Mouse (Mus musculus) embryonic facial prominence, embryonic 13.5 days (tissue): ENCODE data around the gene Atp5s. TPM values are rescaled to one million over a fixed set of nuclear protein-coding genes. Genes with fewer than 3 reads are reported as not detected.
A peak's percentile ranks its signal among the peaks of the same experiment; 100 is the strongest.

Experiments
- ATAC-seq: fragments of 200-750 bp; cut with Nextera tagmentation; 2 replicates; pipeline ENCODE4 v1.8.0; 2017; ENCODE audit warnings: low read depth; ENCODE audit not compliant: insufficient number of reproducible peaks, insufficient read depth, low FRiP score, low TSS enrichment
- H3K27ac ChIP-seq: fragments of 300-500 bp; sonication (generic); 2 replicates; pipeline ENCODE4 v1.5.1; 2015; ENCODE audit warnings: moderate library complexity, mild to moderate bottlenecking, inconsistent platforms
- H3K27me3 ChIP-seq: fragments of 300-500 bp; sonication (generic); 2 replicates; pipeline ENCODE4 v1.6.1; 2015; ENCODE audit warnings: mild to moderate bottlenecking, inconsistent platforms
- H3K36me3 ChIP-seq: fragments of 300-500 bp; sonication (generic); 2 replicates; pipeline ENCODE4 v1.6.1; 2015; ENCODE audit warnings: mild to moderate bottlenecking, inconsistent platforms
- H3K4me1 ChIP-seq: fragments of 300-500 bp; sonication (generic); 2 replicates; pipeline ENCODE4 v1.6.1; 2015; ENCODE audit warnings: inconsistent platforms
- H3K4me2 ChIP-seq: fragments of 300-500 bp; sonication (generic); 2 replicates; pipeline ENCODE4 v1.6.1; 2015; ENCODE audit warnings: moderate library complexity, mild to moderate bottlenecking, inconsistent platforms
- H3K4me3 ChIP-seq: fragments of 300-500 bp; sonication (generic); 2 replicates; pipeline ENCODE4 v1.5.1; 2015; ENCODE audit warnings: mild to moderate bottlenecking, inconsistent platforms
- H3K9ac ChIP-seq: fragments of 300-500 bp; sonication (generic); 2 replicates; pipeline ENCODE4 v1.6.1; 2015; ENCODE audit warnings: mild to moderate bottlenecking, inconsistent platforms
- H3K9me3 ChIP-seq: fragments of 300-500 bp; sonication (generic); 2 replicates; pipeline ENCODE4 v1.6.1; 2016; ENCODE audit warnings: inconsistent platforms
- WGBS: fragments of 180-500 bp; shearing (Covaris S2); methylation state at CpG from one replicate; pipeline ENCODE4 v1.1.7; 2015; ENCODE audit warnings: mixed read lengths; 5-methylcytosine and 5-hydroxymethylcytosine counted together
- polyA plus RNA-seq: library from polyadenylated mRNA; unstranded; fragments of >200 nt; fragmentation: Nextera tagmentation; extraction: Ambion mirVana; gene quantifications from 2 replicates; pipeline ENCODE4 v1.2.1, GENCODE M21; 2015

The Atp5s gene
- polyA plus RNA-seq, 1 experiment from 2014 or later = 30.4 TPM

GRCm38 (mm10) chr12:69733923-69734322 is 9.2 kb downstream of the Atp5s start:
- H3K4me2 ChIP-seq = no peak overlapping the region; the same call in 1 of the 2 replicates
- ATAC-seq = no peak
- 72% methylated on average over 3 of the region's 3 CpGs for WGBS
- no peaks in the 10 kb centered on the region for H3K36me3 ChIP-seq
- H3K27ac ChIP-seq = no peak overlapping the region
- no peak overlapping the region for H3K9ac ChIP-seq
- no peaks in the 10 kb centered on the region for H3K27me3 ChIP-seq
- H3K9me3 ChIP-seq = no peaks in the 10 kb centered on the region
- H3K4me3 ChIP-seq = no peak overlapping the region
- no peaks in the 10 kb centered on the region for H3K4me1 ChIP-seq

GRCm38 (mm10) chr12:69741965-69742364 is 17.2 kb downstream of the Atp5s start:
- H3K4me1 ChIP-seq = 0 out of 2 replicates have a peak, but pooled peaks cover 5% of the 10 kb centered on the region
- WGBS = 46% methylated on average over 5 of the region's 5 CpGs
- no peak for ATAC-seq
- H3K27ac ChIP-seq = no peak overlapping the region
- no peaks in the 10 kb centered on the region; the same call in 1 of the 2 replicates for H3K36me3 ChIP-seq
- H3K9me3 ChIP-seq = no peaks in the 10 kb centered on the region
- no peaks in the 10 kb centered on the region for H3K27me3 ChIP-seq
- no peak overlapping the region for H3K4me2 ChIP-seq
- no peak overlapping the region for H3K9ac ChIP-seq
- no peak overlapping the region for H3K4me3 ChIP-seq

GRCm38 (mm10) chr12:69744138-69744537 is 19.4 kb downstream of the Atp5s start:
- H3K4me3 ChIP-seq = no peak overlapping the region
- H3K4me2 ChIP-seq = no peak overlapping the region
- no peak for ATAC-seq
- H3K36me3 ChIP-seq = no peaks in the 10 kb centered on the region; the same call in 1 of the 2 replicates
- no peaks in the 10 kb centered on the region for H3K9me3 ChIP-seq
- 0 out of 2 replicates have a peak, but pooled peaks cover 5% of the 10 kb centered on the region for H3K4me1 ChIP-seq
- H3K27ac ChIP-seq = no peak overlapping the region
- no peak overlapping the region for H3K9ac ChIP-seq
- WGBS = 83% methylated on average over 5 of the region's 5 CpGs
- H3K27me3 ChIP-seq = no peaks in the 10 kb centered on the region

DNA sequence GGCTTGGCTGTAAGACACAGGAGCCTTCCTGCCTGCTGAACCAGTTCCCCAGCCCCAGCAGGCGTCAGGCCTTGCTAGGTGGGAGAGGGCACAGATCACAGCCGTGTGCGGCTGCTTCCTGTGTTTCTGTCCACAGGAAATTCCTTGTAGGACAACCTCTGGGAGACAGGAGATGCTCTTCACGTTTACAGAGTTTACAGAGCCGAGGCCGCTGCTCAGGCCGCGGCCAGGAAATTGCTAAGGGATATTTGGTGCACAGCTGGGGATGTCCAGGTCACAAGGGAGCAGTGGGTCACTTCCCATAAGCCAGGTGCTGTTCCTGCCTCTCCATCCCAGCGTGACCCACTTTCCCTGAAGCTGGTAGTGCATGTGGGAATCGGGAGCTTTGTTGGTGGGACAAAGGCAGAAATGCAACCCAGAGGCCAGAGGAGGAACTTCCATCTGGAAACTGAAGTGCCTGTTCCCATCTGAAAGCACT is 27.2 kb downstream of the Atp5s start:
- H3K9me3 ChIP-seq = no peaks in the 10 kb centered on the region
- no peak overlapping the region for H3K4me3 ChIP-seq
- H3K27ac ChIP-seq = 0 out of 2 replicates have a peak overlapping the region, but pooled peaks have one; percentile 16
- H3K9ac ChIP-seq = peak overlapping the region; percentile 49; the same call in 1 of the 2 replicates
- H3K4me1 ChIP-seq = peaks cover 17% of the 10 kb centered on the region
- no peaks in the 10 kb centered on the region for H3K36me3 ChIP-seq
- 0 out of 2 replicates have a peak overlapping the region, but pooled peaks have one; percentile 14 for H3K4me2 ChIP-seq
- WGBS = 14% methylated on average over 10 of the region's 10 CpGs
- 0 out of 2 replicates have a peak, but pooled peaks have one; percentile 26 for ATAC-seq
- H3K27me3 ChIP-seq = no peaks in the 10 kb centered on the region

GRCm38 (mm10) chr12:69753936-69754335 is 29.2 kb downstream of the Atp5s start:
- Histone ChIP-seq H3K4me3 (no peak overlapping the region), H3K4me1 (peaks cover 36% of the 10 kb centered on the region), H3K27ac (no peak overlapping the region), H3K9me3 (no peaks in the 10 kb centered on the region), H3K27me3 (no peaks in the 10 kb centered on the region), H3K36me3 (no peaks in the 10 kb centered on the region), H3K4me2 (no peak overlapping the region), H3K9ac (no peak overlapping the region)
- 68% methylated on average over 5 of the region's 5 CpGs for WGBS
- ATAC-seq = no peak

- ATAC-seq = no peak
- 75% methylated on average over 5 of the region's 5 CpGs for WGBS
- Histone ChIP-seq H3K27ac (no peak overlapping the region), H3K36me3 (no peaks in the 10 kb centered on the region), H3K9me3 (no peaks in the 10 kb centered on the region), H3K4me1 (peaks cover 45% of the 10 kb centered on the region), H3K4me3 (no peak overlapping the region), H3K27me3 (no peaks in the 10 kb centered on the region), H3K4me2 (no peak overlapping the region), H3K9ac (no peak overlapping the region)
Observed at GRCm38 (mm10) chr12:69756015-69756414, 31.3 kb downstream of the Atp5s start.

DNA sequence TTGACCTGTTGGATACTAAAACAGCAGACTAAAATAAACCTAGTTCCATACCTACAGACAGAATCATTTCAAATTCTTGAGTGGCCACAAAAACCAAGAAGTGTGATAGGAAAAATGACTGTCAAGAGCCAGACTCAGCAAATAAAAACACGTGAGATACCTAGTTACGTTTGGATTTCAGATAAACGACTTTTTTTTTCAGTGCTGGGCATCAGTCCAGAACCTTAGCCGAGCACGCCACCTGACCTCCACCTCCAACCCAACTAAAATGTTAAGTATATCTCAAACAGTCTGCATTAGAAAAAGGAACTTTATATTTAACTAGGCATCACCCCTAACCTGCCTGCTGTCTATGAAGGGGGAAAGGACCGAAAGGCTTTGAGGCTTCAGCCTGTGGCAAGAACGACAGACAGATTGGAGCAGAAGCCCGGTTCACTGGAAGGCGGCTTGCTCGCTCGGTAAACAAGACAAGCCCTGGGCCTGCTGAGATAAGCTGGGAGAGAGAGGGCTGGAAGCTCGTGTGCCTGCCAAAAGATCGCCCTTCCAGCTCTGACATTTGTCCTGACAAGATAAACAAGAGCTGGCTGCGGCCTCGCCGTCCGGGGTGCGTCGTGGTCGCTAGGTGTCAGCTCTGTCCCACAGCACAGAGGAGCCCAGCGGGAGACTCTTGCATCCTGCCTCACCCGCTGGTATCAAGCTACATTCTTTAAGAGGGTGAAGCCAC is 32.8 kb downstream of the Atp5s start:
- Histone ChIP-seq H3K27ac (peak overlapping the region; percentile 44; the same call in 1 of the 2 replicates), H3K4me1 (peaks cover 36% of the 10 kb centered on the region), H3K9me3 (no peaks in the 10 kb centered on the region), H3K4me3 (peak overlapping the region; percentile 22), H3K4me2 (peak overlapping the region; percentile 58), H3K9ac (0 out of 2 replicates have a peak overlapping the region, but pooled peaks have one; percentile 27), H3K27me3 (no peaks in the 10 kb centered on the region), H3K36me3 (no peaks in the 10 kb centered on the region)
- 15% methylated on average over 22 of the region's 22 CpGs for WGBS
- ATAC-seq = no peak

DNA sequence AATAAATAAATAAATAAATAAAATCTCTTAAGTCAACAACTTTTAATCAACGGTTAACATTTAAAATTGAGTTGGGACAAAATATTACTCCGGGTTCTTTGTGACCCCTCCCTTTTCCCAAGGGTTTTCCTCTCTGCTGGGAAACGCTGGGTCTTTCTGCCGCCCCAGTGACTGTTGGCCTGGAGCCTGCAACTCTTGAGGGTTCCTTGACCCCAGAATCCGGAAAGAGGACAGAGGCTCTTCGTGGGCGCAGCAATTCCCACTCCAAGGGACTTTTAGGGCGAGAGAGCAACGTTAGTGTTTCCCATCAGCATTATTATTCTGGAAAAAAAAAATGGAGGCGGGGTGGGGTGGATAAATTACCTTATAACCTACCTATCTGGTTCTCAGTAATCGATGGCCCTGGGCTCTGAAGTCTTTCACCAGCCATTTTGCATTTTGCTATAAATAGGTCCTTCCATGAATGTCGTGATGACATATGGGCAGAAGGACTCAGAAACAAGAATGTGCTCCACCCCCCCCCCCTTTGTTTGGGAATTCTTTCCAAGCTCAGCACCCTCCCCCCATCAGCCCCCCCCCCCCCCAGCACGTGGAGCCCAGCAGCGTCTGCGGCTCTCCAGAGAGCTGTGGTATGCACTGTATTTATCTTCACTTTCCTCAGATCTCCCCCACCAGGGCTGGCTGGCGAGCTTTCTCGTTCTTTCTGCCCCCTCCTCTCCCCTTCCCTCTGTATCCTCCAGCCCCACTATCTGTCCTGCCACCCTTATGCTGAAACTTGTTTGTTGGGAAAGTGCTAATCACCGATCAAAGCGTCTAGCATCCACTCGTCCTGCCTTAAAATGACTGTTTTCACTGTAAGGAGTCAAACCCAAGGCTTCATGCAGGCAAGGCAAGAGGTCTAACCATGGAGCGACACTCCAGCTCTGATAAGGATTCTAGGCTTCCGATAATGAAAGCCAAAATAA is 33.8 kb downstream of the Atp5s start:
- WGBS = 8% methylated on average over 22 of the region's 22 CpGs
- peak; percentile 49; the same call in 1 of the 2 replicates for ATAC-seq
- no peaks in the 10 kb centered on the region for H3K27me3 ChIP-seq
- peak overlapping the region; percentile 58 for H3K4me2 ChIP-seq
- H3K27ac ChIP-seq = peak overlapping the region; percentile 44; the same call in 1 of the 2 replicates
- H3K36me3 ChIP-seq = no peaks in the 10 kb centered on the region
- no peaks in the 10 kb centered on the region for H3K9me3 ChIP-seq
- H3K4me1 ChIP-seq = peaks cover 36% of the 10 kb centered on the region
- H3K4me3 ChIP-seq = peak overlapping the region; percentile 24
- H3K9ac ChIP-seq = 0 out of 2 replicates have a peak overlapping the region, but pooled peaks have one; percentile 11

GRCm38 (mm10) chr12:69759267-69759885 is 34.6 kb downstream of the Atp5s start:
- Histone ChIP-seq H3K9ac (no peak overlapping the region), H3K4me2 (peak overlapping the region; percentile 58), H3K27me3 (no peaks in the 10 kb centered on the region), H3K36me3 (no peaks in the 10 kb centered on the region), H3K9me3 (no peaks in the 10 kb centered on the region), H3K4me1 (peaks cover 36% of the 10 kb centered on the region), H3K27ac (peak overlapping the region; percentile 11; the same call in 1 of the 2 replicates), H3K4me3 (no peak overlapping the region)
- WGBS = 51% methylated on average over 7 of the region's 7 CpGs
- no peak; the same call in 1 of the 2 replicates for ATAC-seq

GRCm38 (mm10) chr12:69760014-69760413 is 35.3 kb downstream of the Atp5s start:
- Histone ChIP-seq H3K27me3 (no peaks in the 10 kb centered on the region), H3K9ac (no peak overlapping the region), H3K27ac (no peak overlapping the region; the same call in 1 of the 2 replicates), H3K9me3 (no peaks in the 10 kb centered on the region), H3K4me2 (no peak overlapping the region), H3K4me3 (no peak overlapping the region), H3K36me3 (no peaks in the 10 kb centered on the region), H3K4me1 (peaks cover 36% of the 10 kb centered on the region)
- no peak for ATAC-seq
- 49% methylated on average over 6 of the region's 6 CpGs for WGBS
